Mouse (Mus musculus): ENCODE measurements at regions not wholly inside any gene's neighbourhood (a gene's known extent, or its start where the extent isn't known, plus 50 kb on each side); places are given as distances from the start of the nearest gene placed in this dataset.
"Not testable (repeated sequence)": the region's sequence is repeated elsewhere in the genome, so short reads cannot be mapped to it uniquely, and the experiment has no call there.

DNA sequence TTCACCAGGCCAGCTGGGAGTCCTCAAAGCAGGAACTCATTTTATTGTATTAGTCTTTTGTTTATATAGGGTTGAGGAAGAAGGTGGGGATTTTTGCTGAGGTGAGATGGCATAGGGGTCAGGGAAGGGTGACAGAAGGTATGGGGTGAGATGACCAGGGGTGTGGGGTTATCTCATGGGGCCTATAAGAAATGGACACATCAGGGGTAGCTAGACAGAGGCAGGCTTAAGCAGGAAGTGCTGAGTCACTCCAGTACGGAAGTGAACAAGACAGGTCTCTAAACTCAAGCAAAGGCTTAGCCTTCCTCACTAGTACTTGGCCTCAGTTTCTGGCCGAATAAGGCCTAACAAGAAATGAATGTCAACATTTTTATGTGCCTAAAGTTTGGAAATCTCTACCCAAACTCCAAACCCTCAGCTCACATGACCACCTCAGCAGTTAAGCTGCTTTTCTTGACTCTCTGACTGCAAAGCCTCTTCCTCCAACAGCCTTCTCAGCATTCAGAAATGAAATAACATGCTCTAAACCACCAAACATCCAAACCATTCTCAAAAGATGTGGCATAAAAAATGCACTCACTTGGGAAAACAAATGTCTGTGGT, 86.9 kb upstream of the Pdk4 start:
- WGBS, result 53% methylated on average over 2 of the region's 2 CpGs
- ATAC-seq (ENCODE audit: insufficient number of reproducible peaks, insufficient read depth, low FRiP score, low read depth), result no peak

DNA sequence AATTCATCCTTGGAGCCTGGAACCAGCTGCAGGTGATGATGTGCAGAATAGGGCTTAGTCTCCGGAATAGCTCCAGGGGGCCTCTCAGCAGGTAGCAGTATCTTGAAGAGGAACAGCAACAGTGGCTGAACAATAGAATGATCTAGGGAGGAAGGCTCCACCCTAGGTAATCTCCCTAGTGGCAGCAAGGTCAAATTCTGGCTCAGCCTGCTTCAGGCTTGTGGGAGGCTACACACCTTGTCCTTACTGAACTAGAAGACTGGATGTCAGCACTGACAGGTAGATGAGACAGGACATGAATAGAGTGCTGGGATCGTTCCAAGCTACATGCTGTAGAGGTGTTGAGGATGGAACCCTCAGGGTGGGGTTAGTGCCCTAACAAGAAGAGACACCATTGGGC, 80.8 kb upstream of the Pdk4 start:
- not testable (repeated sequence) for H3K9ac ChIP-seq (replicated peaks; ENCODE audit: low read depth, low read length); H3K4me1 ChIP-seq (ENCODE audit: control insufficient read depth, insufficient read depth, low read length); ATAC-seq (ENCODE audit: insufficient number of reproducible peaks, insufficient read depth, low FRiP score, low read depth); H3K27ac ChIP-seq (ENCODE audit: low read length); H3K9me3 ChIP-seq (ENCODE audit: control insufficient read depth, low read depth, low read length); H3K4me2 ChIP-seq (replicated peaks; ENCODE audit: low read depth, low read length); H3K27me3 ChIP-seq (ENCODE audit: control insufficient read depth, insufficient read depth, low read length); H3K4me3 ChIP-seq (ENCODE audit: low read depth, low read length); H3K36me3 ChIP-seq (ENCODE audit: control insufficient read depth, insufficient read depth, low read length)
- 90% methylated on average over 2 of the region's 2 CpGs for WGBS

More for the DNA sequence above, 86.9 kb upstream of the Pdk4 start:
- H3K9ac ChIP-seq (replicated peaks; ENCODE audit: low read depth, low read length), result no peak overlapping the region
- H3K4me1 ChIP-seq (ENCODE audit: control insufficient read depth, insufficient read depth, low read length), result no peaks in the 10 kb centered on the region
- no peak overlapping the region for H3K27ac ChIP-seq (ENCODE audit: low read length)
- no peak overlapping the region for H3K4me3 ChIP-seq (ENCODE audit: low read depth, low read length)
- no peaks in the 10 kb centered on the region for H3K27me3 ChIP-seq (ENCODE audit: control insufficient read depth, insufficient read depth, low read length)
- H3K36me3 ChIP-seq (ENCODE audit: control insufficient read depth, insufficient read depth, low read length), result no peaks in the 10 kb centered on the region
- no peaks in the 10 kb centered on the region for H3K9me3 ChIP-seq (ENCODE audit: control insufficient read depth, low read depth, low read length)
- no peak overlapping the region for H3K4me2 ChIP-seq (replicated peaks; ENCODE audit: low read depth, low read length)

DNA sequence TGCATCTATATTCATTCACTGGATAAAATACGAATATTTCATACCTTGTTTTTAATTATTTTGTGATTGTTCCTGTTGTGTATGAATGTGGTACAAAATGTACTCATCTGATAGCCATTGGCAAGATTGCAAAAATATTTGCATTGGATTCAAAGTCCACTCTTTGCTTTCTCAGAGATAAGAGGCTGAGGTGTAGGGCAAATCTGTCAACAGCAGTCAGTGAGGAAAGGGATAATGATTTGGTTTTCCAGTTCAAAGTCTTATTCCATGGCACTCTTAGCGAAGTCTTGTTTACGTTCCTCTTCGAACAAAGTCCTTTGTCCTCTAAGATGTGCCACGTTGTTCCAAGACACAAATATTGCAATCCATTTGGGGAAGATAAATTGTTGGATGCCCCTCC, 70.5 kb upstream of the Pdk4 start:
- Histone ChIP-seq H3K9ac (replicated peaks; ENCODE audit: low read depth, low read length) (no peak overlapping the region), H3K27me3 (ENCODE audit: control insufficient read depth, insufficient read depth, low read length) (no peaks in the 10 kb centered on the region), H3K27ac (ENCODE audit: low read length) (no peak overlapping the region), H3K36me3 (ENCODE audit: control insufficient read depth, insufficient read depth, low read length) (no peaks in the 10 kb centered on the region), H3K4me2 (replicated peaks; ENCODE audit: low read depth, low read length) (no peak overlapping the region), H3K4me3 (ENCODE audit: low read depth, low read length) (no peak overlapping the region), H3K9me3 (ENCODE audit: control insufficient read depth, low read depth, low read length) (no peaks in the 10 kb centered on the region), H3K4me1 (ENCODE audit: control insufficient read depth, insufficient read depth, low read length) (no peaks in the 10 kb centered on the region)
- WGBS, result 43% methylated on average over 5 of the region's 5 CpGs
- no peak for ATAC-seq (ENCODE audit: insufficient number of reproducible peaks, insufficient read depth, low FRiP score, low read depth)

DNA sequence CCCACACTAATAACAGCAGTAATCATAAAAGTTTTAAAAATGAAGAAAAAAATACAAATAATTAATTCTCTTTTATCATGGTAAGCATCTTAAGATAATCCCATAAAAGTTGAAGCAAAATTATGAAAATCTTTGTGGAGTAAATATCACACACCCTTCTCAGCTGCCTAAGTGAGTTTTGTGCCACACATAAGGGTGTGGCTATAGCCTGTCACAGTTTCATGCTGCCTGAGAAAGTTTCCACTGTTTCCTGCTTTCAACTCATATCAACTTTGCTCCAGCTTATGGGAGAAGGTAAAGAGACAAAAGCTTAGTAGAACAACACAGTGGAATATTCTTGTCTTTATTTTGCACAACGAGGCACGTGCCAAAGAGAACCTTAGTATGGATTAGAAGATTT, 68.9 kb upstream of the Pdk4 start:
- Histone ChIP-seq H3K36me3 (ENCODE audit: control insufficient read depth, insufficient read depth, low read length) (no peaks in the 10 kb centered on the region), H3K27me3 (ENCODE audit: control insufficient read depth, insufficient read depth, low read length) (no peaks in the 10 kb centered on the region), H3K4me3 (ENCODE audit: low read depth, low read length) (no peak overlapping the region), H3K4me2 (replicated peaks; ENCODE audit: low read depth, low read length) (no peak overlapping the region), H3K27ac (ENCODE audit: low read length) (no peak overlapping the region), H3K4me1 (ENCODE audit: control insufficient read depth, insufficient read depth, low read length) (no peaks in the 10 kb centered on the region), H3K9me3 (ENCODE audit: control insufficient read depth, low read depth, low read length) (no peaks in the 10 kb centered on the region), H3K9ac (replicated peaks; ENCODE audit: low read depth, low read length) (no peak overlapping the region)
- no peak for ATAC-seq (ENCODE audit: insufficient number of reproducible peaks, insufficient read depth, low FRiP score, low read depth)
- WGBS, result 74% methylated on average over 2 of the region's 2 CpGs

DNA sequence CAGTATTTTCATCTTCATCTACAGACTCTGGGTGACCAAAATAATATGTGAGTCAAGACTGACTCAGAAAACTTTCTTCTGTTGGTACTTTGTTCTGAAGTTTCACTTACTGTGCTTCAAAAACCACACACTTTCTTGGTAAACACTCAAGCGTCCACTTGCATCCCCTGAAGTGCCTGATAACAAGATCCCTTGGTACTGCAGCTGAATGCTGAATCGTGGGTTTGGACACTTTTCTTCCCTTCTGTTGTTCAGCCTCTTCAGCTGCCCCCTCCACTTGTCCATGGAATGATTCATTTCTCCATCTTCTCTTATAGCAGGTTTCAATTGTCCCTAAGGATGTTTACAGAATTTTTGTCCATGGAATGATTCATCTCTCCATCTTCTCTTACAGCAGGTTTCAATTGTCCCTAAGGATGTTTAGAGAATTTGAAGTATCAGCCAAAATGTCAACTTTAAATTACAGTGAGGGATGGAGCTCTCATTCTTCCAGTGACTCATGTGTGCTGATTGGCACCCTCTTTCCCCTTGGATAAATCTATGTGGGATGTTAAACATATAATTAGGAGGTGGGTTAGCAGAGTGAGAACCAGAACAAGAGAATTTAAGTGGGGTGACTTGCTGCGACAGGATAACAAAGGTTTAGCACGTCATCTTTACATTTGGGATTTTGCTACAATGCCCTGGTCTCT, 57.7 kb upstream of the Pdk4 start:
- ATAC-seq (ENCODE audit: insufficient number of reproducible peaks, insufficient read depth, low FRiP score, low read depth), result no peak

DNA sequence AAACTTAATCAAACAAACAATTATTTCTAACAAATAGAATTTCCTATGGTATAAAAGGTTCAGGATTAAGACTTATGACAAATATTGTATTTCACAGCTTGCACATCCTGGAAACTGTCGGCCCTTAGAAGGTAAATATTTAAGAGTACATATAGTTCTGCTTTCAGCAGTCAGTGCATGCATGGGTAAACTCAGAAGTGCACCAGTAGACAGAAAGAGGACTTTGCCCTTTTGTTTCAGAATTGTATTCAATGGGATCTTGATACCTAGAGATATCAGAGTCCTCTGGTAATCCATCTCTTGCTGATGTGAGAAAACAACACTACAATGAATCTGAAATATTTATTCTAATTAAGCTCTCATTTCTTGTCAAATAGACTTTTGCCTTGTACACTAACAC, 54.0 kb upstream of the Pdk4 start:
- H3K36me3 ChIP-seq (ENCODE audit: control insufficient read depth, insufficient read depth, low read length), result no peaks in the 10 kb centered on the region
- 41% methylated on average over 1 of the region's 1 CpGs for WGBS

More for the DNA sequence above, 57.7 kb upstream of the Pdk4 start:
- WGBS, result 66% methylated on average over 4 of the region's 4 CpGs
- Histone ChIP-seq H3K27ac (ENCODE audit: low read length) (no peak overlapping the region), H3K9me3 (ENCODE audit: control insufficient read depth, low read depth, low read length) (no peaks in the 10 kb centered on the region), H3K4me1 (ENCODE audit: control insufficient read depth, insufficient read depth, low read length) (no peaks in the 10 kb centered on the region), H3K27me3 (ENCODE audit: control insufficient read depth, insufficient read depth, low read length) (no peaks in the 10 kb centered on the region), H3K9ac (replicated peaks; ENCODE audit: low read depth, low read length) (no peak overlapping the region), H3K4me2 (replicated peaks; ENCODE audit: low read depth, low read length) (no peak overlapping the region), H3K36me3 (ENCODE audit: control insufficient read depth, insufficient read depth, low read length) (no peaks in the 10 kb centered on the region), H3K4me3 (ENCODE audit: low read depth, low read length) (no peak overlapping the region)

More for the DNA sequence above, 54.0 kb upstream of the Pdk4 start:
- H3K9me3 ChIP-seq (ENCODE audit: control insufficient read depth, low read depth, low read length), result no peaks in the 10 kb centered on the region
- ATAC-seq (ENCODE audit: insufficient number of reproducible peaks, insufficient read depth, low FRiP score, low read depth), result 0 out of 2 replicates have a peak, but pooled peaks have one; percentile 61
- no peak overlapping the region for H3K4me3 ChIP-seq (ENCODE audit: low read depth, low read length)
- no peak overlapping the region for H3K4me2 ChIP-seq (replicated peaks; ENCODE audit: low read depth, low read length)
- H3K27me3 ChIP-seq (ENCODE audit: control insufficient read depth, insufficient read depth, low read length), result no peaks in the 10 kb centered on the region
- H3K9ac ChIP-seq (replicated peaks; ENCODE audit: low read depth, low read length), result no peak overlapping the region
- H3K27ac ChIP-seq (ENCODE audit: low read length), result no peak overlapping the region
- H3K4me1 ChIP-seq (ENCODE audit: control insufficient read depth, insufficient read depth, low read length), result no peaks in the 10 kb centered on the region
